Mouse (Mus musculus) heart, embryonic 12.5 days (tissue): Measurements from ENCODE around the gene Smarcd3. TPM values are rescaled to one million over a fixed set of nuclear protein-coding genes. Genes with fewer than 3 reads are reported as not detected.

Experiments used
- ATAC-seq: fragments of 200-750 bp; cut with Nextera tagmentation; 2 replicates; pipeline ENCODE4 v1.8.0; 2017; ENCODE audit warnings: moderate TSS enrichment, moderate library complexity; ENCODE audit not compliant: insufficient number of reproducible peaks, low FRiP score
- H3K27ac ChIP-seq: fragments of 300-500 bp; sonication (generic); 2 replicates; pipeline ENCODE4 v1.5.1; 2016; ENCODE audit warnings: mild to moderate bottlenecking, moderate library complexity; ENCODE audit not compliant: poor library complexity, severe bottlenecking
- H3K27me3 ChIP-seq: fragments of 300-500 bp; sonication (generic); replicated peaks from 2 replicates; pipeline ENCODE4 v1.6.1; 2016; ENCODE audit warnings: mild to moderate bottlenecking, moderate library complexity
- H3K36me3 ChIP-seq: fragments of 300-500 bp; sonication (generic); 2 replicates; pipeline ENCODE4 v1.6.1; 2016; ENCODE audit warnings: mild to moderate bottlenecking, moderate library complexity
- H3K4me1 ChIP-seq: fragments of 300-500 bp; sonication (generic); replicated peaks from 2 replicates; pipeline ENCODE4 v1.6.1; 2016; ENCODE audit warnings: mild to moderate bottlenecking
- H3K4me2 ChIP-seq: fragments of 300-500 bp; sonication (generic); 2 replicates; pipeline ENCODE4 v1.6.1; 2016; ENCODE audit warnings: mild to moderate bottlenecking, moderate library complexity
- H3K4me3 ChIP-seq: fragments of 300-500 bp; sonication (generic); 2 replicates; pipeline ENCODE4 v1.5.1; 2016; ENCODE audit warnings: mild to moderate bottlenecking
- H3K9ac ChIP-seq: fragments of 300-500 bp; sonication (generic); 2 replicates; pipeline ENCODE4 v1.6.1; 2016; ENCODE audit warnings: mild to moderate bottlenecking, moderate library complexity
- H3K9me3 ChIP-seq: fragments of 300-500 bp; sonication (generic); replicated peaks from 2 replicates; pipeline ENCODE4 v1.6.1; 2016; ENCODE audit warnings: mild to moderate bottlenecking, moderate library complexity
- WGBS: fragments of 180-500 bp; shearing (Covaris S2); methylation state at CpG from one replicate; pipeline ENCODE4 v1.1.7; 2016; 5-methylcytosine and 5-hydroxymethylcytosine counted together
- polyA plus RNA-seq: library from polyadenylated mRNA; unstranded; fragments of >200 nt; fragmentation: Nextera tagmentation; extraction: Ambion mirVana; gene quantifications from 2 replicates; pipeline ENCODE4 v1.2.1, GENCODE M21; 2016

Smarcd3 gene
- polyA plus RNA-seq, 1 experiment from 2014 or later = 86.4 TPM

DNA sequence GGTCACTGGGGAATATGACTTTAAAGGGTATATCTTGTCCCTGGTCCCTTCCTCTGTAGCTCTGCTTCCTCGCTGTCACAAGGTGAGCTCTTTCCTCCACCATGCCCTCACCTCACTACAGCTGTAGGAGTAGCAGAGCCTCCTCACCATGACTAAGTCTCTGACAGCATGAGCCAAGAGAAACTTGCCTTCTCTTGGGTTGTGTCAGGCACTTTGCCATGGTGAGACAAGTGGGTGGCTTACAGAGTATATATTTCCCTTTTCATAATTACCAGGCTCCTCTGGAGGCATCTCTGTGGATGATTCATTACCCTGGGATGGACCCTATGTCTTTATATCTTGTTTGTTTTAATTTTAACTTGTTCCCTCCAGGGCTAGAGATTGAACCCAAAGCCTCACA lies 21.2 kb upstream of the Smarcd3 start:
- no peak overlapping the region for H3K4me2 ChIP-seq
- ATAC-seq = no peak
- no peaks in the 10 kb centered on the region for H3K36me3 ChIP-seq
- H3K9ac ChIP-seq = no peak overlapping the region
- H3K4me3 ChIP-seq = no peak overlapping the region
- H3K4me1 ChIP-seq = no peaks in the 10 kb centered on the region
- no peak overlapping the region for H3K27ac ChIP-seq
- H3K27me3 ChIP-seq = no peaks in the 10 kb centered on the region
- H3K9me3 ChIP-seq = no peaks in the 10 kb centered on the region
- 81% methylated on average over 1 of the region's 1 CpGs for WGBS

DNA sequence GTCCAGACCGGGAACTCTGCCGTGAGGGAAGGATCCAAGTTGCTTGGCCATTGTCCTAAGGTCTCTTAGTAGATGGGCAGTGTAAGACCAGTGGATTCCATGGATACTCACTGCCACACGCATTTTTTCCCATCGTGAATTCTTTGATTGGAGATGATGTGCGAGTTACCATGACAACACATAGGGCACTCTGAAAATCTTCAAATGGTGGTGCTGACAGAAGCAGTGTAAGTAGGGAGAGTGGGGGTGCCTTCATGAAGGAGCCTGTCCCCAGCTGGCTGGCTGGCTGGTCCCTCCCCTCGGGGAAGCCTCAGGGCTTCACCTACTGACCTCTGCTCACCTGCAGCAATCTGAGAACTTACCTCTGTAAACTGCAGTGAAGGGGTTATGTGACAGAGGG lies 14.9 kb upstream of the Smarcd3 start:
- Histone ChIP-seq H3K4me2 (no peak overlapping the region), H3K9ac (no peak overlapping the region), H3K9me3 (no peaks in the 10 kb centered on the region), H3K27me3 (no peaks in the 10 kb centered on the region), H3K4me1 (no peaks in the 10 kb centered on the region), H3K4me3 (no peak overlapping the region), H3K36me3 (no peaks in the 10 kb centered on the region), H3K27ac (no peak overlapping the region)
- WGBS = 67% methylated on average over 6 of the region's 6 CpGs
- ATAC-seq = no peak

GRCm38 (mm10) chr5:24638131-24638530 lies 13.9 kb upstream of the Smarcd3 start:
- 61% methylated on average over 6 of the region's 6 CpGs for WGBS

DNA sequence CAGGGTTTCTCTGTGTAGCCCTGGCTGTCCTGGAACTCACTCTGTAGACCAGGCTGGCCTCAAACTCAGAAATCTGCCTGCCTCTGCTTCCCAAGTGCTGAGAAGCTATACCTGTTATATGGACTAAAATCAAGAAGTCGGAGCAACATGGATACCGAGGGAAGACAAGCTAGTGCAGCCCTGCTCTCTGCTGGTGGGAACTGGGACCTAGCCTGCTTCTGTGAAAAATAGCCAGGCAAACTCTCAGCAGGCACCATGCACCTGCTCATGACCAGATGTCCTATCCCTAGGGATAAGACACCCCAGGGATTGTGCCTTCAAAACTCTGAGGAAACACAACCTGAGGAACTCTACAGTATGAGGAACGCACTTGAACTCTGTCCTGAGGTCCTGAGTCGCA lies 12.8 kb upstream of the Smarcd3 start:
- Histone ChIP-seq H3K9me3 (no peaks in the 10 kb centered on the region), H3K27ac (no peak overlapping the region), H3K27me3 (no peaks in the 10 kb centered on the region), H3K4me1 (no peaks in the 10 kb centered on the region), H3K4me3 (no peak overlapping the region), H3K4me2 (no peak overlapping the region), H3K9ac (no peak overlapping the region), H3K36me3 (no peaks in the 10 kb centered on the region)
- ATAC-seq = no peak
- WGBS = 71% methylated on average over 4 of the region's 4 CpGs

More at GRCm38 (mm10) chr5:24638131-24638530, 13.9 kb upstream of the Smarcd3 start:
- H3K4me3 ChIP-seq = no peak overlapping the region
- H3K9me3 ChIP-seq = no peaks in the 10 kb centered on the region
- H3K27me3 ChIP-seq = no peaks in the 10 kb centered on the region
- no peak overlapping the region for H3K9ac ChIP-seq
- no peaks in the 10 kb centered on the region for H3K36me3 ChIP-seq
- H3K4me2 ChIP-seq = no peak overlapping the region
- no peak for ATAC-seq
- H3K27ac ChIP-seq = no peak overlapping the region
- no peaks in the 10 kb centered on the region for H3K4me1 ChIP-seq

DNA sequence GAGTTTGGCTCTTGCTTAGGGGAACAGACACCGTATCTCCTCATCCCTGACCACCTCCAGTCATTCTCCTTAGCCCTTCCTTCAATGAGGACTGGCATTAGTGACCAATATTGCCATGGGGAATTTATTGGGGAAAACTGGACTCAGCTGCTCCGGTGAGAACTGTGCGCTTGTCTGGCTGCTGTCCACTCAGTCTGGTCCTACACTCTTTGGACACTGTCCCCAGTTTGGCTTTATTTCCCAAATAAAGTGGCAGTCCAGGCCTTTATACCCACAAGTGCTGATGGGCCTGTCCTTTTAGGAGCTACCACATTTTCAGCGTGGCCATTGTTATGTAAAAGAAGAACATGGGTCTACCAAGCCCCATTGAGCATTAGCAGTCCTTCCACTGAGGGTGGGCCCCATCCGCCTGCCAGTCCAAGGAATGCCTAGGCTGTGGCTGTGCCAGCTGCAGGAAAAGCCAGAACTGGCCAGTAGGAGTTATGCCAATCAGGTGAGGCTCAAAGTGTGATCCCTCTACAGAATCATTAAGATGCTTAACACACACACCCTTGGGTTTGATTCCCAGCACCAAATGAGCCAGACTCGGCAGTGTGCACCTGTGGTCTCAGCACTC lies 11.4 kb upstream of the Smarcd3 start:
- Histone ChIP-seq H3K4me1 (no peaks in the 10 kb centered on the region), H3K9me3 (no peaks in the 10 kb centered on the region), H3K36me3 (no peaks in the 10 kb centered on the region), H3K4me2 (no peak overlapping the region), H3K9ac (no peak overlapping the region), H3K27me3 (no peaks in the 10 kb centered on the region; the same call in 1 of the 2 replicates), H3K4me3 (no peak overlapping the region), H3K27ac (no peak overlapping the region)
- no peak for ATAC-seq
- WGBS = 77% methylated on average over 6 of the region's 6 CpGs

DNA sequence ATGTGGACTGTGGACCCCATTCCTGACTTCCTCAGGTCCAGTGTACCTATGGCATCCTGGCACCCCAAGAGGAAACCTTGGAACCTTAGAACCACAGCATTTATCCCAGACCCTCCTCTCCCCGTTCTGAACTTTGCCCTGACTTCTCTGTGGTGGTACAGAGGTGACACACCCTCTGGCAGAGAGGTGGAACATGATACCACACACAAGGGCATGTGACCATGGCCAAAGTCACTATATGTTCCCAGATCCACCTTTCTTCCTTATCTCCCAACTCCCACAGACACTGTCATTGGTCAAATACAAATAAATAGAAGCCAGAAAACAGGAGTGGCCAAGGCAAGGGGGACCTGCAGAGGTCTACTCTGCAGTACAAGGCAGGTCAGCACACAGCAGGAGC lies 10.9 kb upstream of the Smarcd3 start:
- no peak for ATAC-seq
- no peak overlapping the region for H3K4me2 ChIP-seq
- H3K27ac ChIP-seq = no peak overlapping the region
- H3K9me3 ChIP-seq = no peaks in the 10 kb centered on the region
- H3K27me3 ChIP-seq = no peaks in the 10 kb centered on the region; the same call in 1 of the 2 replicates
- no peak overlapping the region for H3K9ac ChIP-seq
- no peaks in the 10 kb centered on the region for H3K36me3 ChIP-seq
- WGBS = 59% methylated on average over 1 of the region's 1 CpGs
- H3K4me1 ChIP-seq = no peaks in the 10 kb centered on the region
- no peak overlapping the region for H3K4me3 ChIP-seq

DNA sequence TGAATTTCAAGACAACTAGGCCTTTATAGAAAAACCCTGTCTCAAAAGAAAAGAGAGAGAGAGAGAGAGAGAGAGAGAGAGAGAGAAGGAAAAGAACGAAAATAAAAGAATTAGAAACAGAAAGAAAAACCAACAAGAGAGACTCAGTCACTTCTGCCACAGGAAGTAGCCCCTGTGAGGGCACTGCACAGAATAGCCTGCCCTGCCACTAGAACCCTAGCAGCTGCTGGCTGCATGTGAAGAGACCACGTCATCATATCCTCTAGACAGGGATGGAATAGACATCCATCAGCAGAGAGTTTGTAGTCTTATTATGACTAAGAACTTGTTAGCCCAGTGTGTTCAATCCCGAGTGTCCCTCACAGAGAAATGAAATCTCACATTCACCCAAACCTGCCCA lies 5.5 kb upstream of the Smarcd3 start:
- WGBS = 52% methylated on average over 3 of the region's 3 CpGs
- no peaks in the 10 kb centered on the region for H3K36me3 ChIP-seq
- H3K27ac ChIP-seq = no peak overlapping the region
- no peak overlapping the region for H3K4me2 ChIP-seq
- H3K27me3 ChIP-seq = peaks cover 3% of the 10 kb centered on the region
- H3K4me3 ChIP-seq = no peak overlapping the region
- no peak for ATAC-seq
- H3K9me3 ChIP-seq = no peaks in the 10 kb centered on the region
- 0 out of 2 replicates have a peak, but pooled peaks cover under 1% of the 10 kb centered on the region for H3K4me1 ChIP-seq
- H3K9ac ChIP-seq = no peak overlapping the region

- no peaks in the 10 kb centered on the region for H3K9me3 ChIP-seq
- peaks cover 46% of the 10 kb centered on the region for H3K27me3 ChIP-seq
- H3K4me2 ChIP-seq = peak overlapping the region; percentile 93
- no peaks in the 10 kb centered on the region for H3K36me3 ChIP-seq
- H3K27ac ChIP-seq = no peak overlapping the region
- no peak for ATAC-seq
- no peak overlapping the region for H3K4me3 ChIP-seq
- H3K9ac ChIP-seq = 0 out of 2 replicates have a peak overlapping the region, but pooled peaks have one; percentile 4
- 25% methylated on average over 4 of the region's 4 CpGs for WGBS
- H3K4me1 ChIP-seq = peaks cover 11% of the 10 kb centered on the region; the same call in 1 of the 2 replicates
These were observed 560 bp upstream of the Smarcd3 start for GRCm38 (mm10) chr5:24624822-24625120.

GRCm38 (mm10) chr5:24623041-24623985 lies 898 bp downstream of the Smarcd3 start:
- Histone ChIP-seq H3K27me3 (peaks cover 52% of the 10 kb centered on the region), H3K4me2 (peak overlapping the region; percentile 93), H3K4me1 (peaks cover 11% of the 10 kb centered on the region; the same call in 1 of the 2 replicates), H3K27ac (no peak overlapping the region), H3K9me3 (no peaks in the 10 kb centered on the region), H3K9ac (peak overlapping the region; percentile 76), H3K4me3 (peak overlapping the region; percentile 60), H3K36me3 (no peaks in the 10 kb centered on the region)
- WGBS = 51% methylated on average over 8 of the region's 8 CpGs
- ATAC-seq = no peak

DNA sequence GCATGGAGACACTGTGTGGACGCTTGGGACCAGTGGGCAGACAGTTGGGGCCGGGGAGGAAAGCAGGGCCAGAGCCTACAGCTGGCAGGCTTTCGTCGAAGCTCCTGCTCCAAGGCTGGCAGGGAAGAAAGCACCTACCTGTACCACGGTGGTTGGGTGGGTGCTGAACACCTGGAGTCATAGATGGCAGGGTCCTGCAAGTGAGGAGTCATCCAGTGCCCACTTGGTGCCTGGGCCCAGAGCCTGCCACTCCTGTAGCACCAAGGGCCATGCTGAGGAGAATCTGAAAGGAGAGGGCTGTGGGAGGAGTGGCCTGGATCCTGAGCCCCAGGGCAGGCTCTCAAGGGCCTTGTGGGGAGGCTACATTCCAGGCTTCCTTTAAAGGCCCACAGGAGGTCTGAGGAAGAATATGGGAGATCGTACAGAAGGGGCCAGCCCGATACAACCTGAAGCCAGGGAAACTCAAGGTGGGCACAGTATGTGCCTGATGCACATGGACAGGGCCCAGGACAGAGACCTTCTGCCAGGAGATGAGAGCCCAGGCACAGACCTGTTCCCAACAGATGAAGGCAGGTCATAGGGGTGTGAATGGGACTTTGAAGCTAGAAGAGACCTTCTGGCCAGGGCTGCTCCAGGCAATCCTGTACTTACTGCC lies 1.7 kb downstream of the Smarcd3 start:
- Histone ChIP-seq H3K36me3 (no peaks in the 10 kb centered on the region), H3K4me2 (no peak overlapping the region), H3K9ac (no peak overlapping the region), H3K27ac (no peak overlapping the region), H3K4me1 (peaks cover 11% of the 10 kb centered on the region; the same call in 1 of the 2 replicates), H3K27me3 (peaks cover 52% of the 10 kb centered on the region), H3K4me3 (no peak overlapping the region), H3K9me3 (no peaks in the 10 kb centered on the region)
- no peak for ATAC-seq
- WGBS = 57% methylated on average over 7 of the region's 7 CpGs

DNA sequence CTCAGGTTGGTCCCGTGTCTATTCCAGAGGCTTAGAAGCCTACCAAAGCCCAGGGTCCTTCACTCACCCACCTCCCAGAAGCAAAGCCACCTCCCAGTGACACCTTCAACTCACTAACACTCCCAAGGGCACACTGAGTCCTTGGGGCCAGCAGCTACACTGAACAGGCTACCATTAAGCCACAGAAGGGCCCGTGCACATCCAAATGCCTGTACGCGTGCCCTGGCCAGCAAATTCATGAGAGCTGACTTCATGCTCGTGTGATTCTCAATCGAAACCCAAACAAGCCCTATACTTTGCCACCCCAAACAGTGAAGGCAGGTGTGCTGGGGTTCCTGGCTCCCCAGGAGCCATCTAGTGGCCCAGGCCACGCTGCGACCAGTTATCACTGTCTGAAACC lies 3.6 kb downstream of the Smarcd3 start:
- Histone ChIP-seq H3K27ac (no peak overlapping the region), H3K27me3 (peaks cover 52% of the 10 kb centered on the region), H3K9me3 (no peaks in the 10 kb centered on the region), H3K36me3 (no peaks in the 10 kb centered on the region), H3K4me3 (no peak overlapping the region), H3K9ac (no peak overlapping the region), H3K4me1 (peaks cover 11% of the 10 kb centered on the region; the same call in 1 of the 2 replicates), H3K4me2 (no peak overlapping the region)
- 69% methylated on average over 8 of the region's 8 CpGs for WGBS
- ATAC-seq = no peak
